Mouse (Mus musculus) liver, adult 2 months (tissue): ENCODE measurements around the gene Olfr1462. TPM values are rescaled to one million over a fixed set of nuclear protein-coding genes. Genes with fewer than 3 reads are reported as not detected.

Experiments used
- DNase-seq: peaks from one replicate; pipeline ENCODE4 v3.0.0-alpha.2; 2011; ENCODE audit warnings: low read depth, low spot score; ENCODE audit errors: extremely low read depth
- H3K27ac ChIP-seq: fragments of 200-500 bp; replicated peaks from 2 replicates; pipeline ENCODE4 v1.5.1; 2012; ENCODE audit warnings: low read depth, mild to moderate bottlenecking, control low read depth, inconsistent platforms, low read length; ENCODE audit not compliant: insufficient read depth
- H3K27me3 ChIP-seq: fragments of 200-500 bp; 2 replicates; pipeline ENCODE4 v1.6.1; 2012; ENCODE audit warnings: mild to moderate bottlenecking, moderate library complexity, low read length, inconsistent platforms; ENCODE audit not compliant: control insufficient read depth, insufficient read depth
- H3K36me3 ChIP-seq: fragments of 200-500 bp; 2 replicates; pipeline ENCODE4 v1.6.1; 2012; ENCODE audit warnings: low read length, inconsistent platforms; ENCODE audit not compliant: control insufficient read depth, insufficient read depth
- H3K4me1 ChIP-seq: fragments of 200-500 bp; 2 replicates; pipeline ENCODE4 v1.6.1; 2011; ENCODE audit warnings: low read length; ENCODE audit not compliant: control insufficient read depth, insufficient read depth
- H3K4me3 ChIP-seq: fragments of 200-500 bp; 2 replicates; pipeline ENCODE4 v1.5.1; 2011; ENCODE audit warnings: low read depth, mild to moderate bottlenecking, control low read depth, low read length, moderate library complexity; ENCODE audit not compliant: insufficient read depth
- H3K79me2 ChIP-seq: fragments of 200-500 bp; 2 replicates; pipeline ENCODE4 v1.6.1; 2012; ENCODE audit warnings: inconsistent platforms, mild to moderate bottlenecking, low read length, moderate library complexity; ENCODE audit not compliant: control insufficient read depth, insufficient read depth
- H3K9ac ChIP-seq: fragments of 200-500 bp; 2 replicates; pipeline ENCODE4 v1.6.1; 2012; ENCODE audit warnings: low read depth, mild to moderate bottlenecking, control low read depth, inconsistent platforms, low read length
- CTCF ChIP-seq: fragments of 200-500 bp; IDR thresholded peaks from 2 replicates; pipeline ENCODE4 v1.5.1; 2011; ENCODE audit warnings: low read depth, low read length, control low read depth
- POLR2A ChIP-seq: fragments of 200-500 bp; IDR thresholded peaks from 2 replicates; pipeline ENCODE4 v1.6.1; 2011; ENCODE audit warnings: low read length, control low read depth; ENCODE audit not compliant: insufficient read depth; ENCODE audit errors: extremely low read depth
- WGBS: fragments of 180-500 bp; shearing (Covaris S2); methylation state at CpG from one replicate; pipeline ENCODE4 v1.1.7; 2018; 5-methylcytosine and 5-hydroxymethylcytosine counted together
- polyA plus RNA-seq: library from polyadenylated mRNA; depleted of rRNA; stranded (reverse); fragments of >200 nt; gene quantifications from 2 replicates; pipeline ENCODE4 v1.2.3, GENCODE M21; 2012; rRNA removed
- total RNA-seq: library from RNA; depleted of rRNA; stranded (reverse); fragments of >200 nt; gene quantifications from 2 replicates; pipeline ENCODE4 v1.2.3, GENCODE M21; 2014; rRNA removed

The Olfr1462 gene
- total RNA-seq (not detected in 2 replicates), polyA plus RNA-seq (not detected in 2 replicates)

- Histone ChIP-seq H3K36me3 (no peaks in the 10 kb centered on the region), H3K27me3 (no peaks in the 10 kb centered on the region), H3K27ac (no peak within 1 kb of the TSS), H3K4me3 (no peak within 1 kb of the TSS), H3K4me1 (no peaks in the 10 kb centered on the region), H3K9ac (no peak within 1 kb of the TSS), H3K79me2 (no peaks in the 10 kb centered on the region)
- 67% methylated on average over 1 of the region's 1 CpGs for whole genome bisulfite sequencing
- DNase-seq: no peak
- TF ChIP-seq CTCF (no peak), POLR2A (no peak)
These were observed at the start of gene Olfr1462 for GRCm38 (mm10) chr19:13185434-13185833. TSS of gene Olfr1462 (plus strand) at chr19:13185734.

DNA sequence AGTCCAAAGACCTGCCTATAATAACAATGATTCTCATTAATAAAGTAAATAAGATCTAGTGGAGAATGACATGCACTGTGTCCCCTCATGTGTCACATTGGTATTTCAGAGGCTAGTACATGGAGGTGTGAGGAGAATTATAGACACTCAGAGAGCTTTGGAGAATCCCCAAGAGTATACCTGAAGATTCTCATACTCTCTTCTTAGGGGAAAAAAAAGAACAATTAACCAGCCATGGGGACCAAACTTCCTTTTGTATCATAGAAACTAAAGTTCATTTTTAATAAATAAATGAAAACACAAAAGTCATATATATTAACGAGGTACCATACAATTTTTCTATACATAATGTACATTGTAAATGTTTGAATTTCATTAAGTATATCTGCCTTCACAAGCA is 36.1 kb upstream of the Olfr1462 start, which contains the start of gene Olfr1459:
Olfr1459 (minus strand) TSS at position 101 of the 400 bp plus-strand sequence.
- H3K4me3 ChIP-seq: no peak within 1 kb of the TSS
- TF ChIP-seq POLR2A: no peak
- no peak for TF ChIP-seq CTCF
- H3K27ac ChIP-seq: no peak within 1 kb of the TSS
- no peak for DNase-seq
- no peaks in the 10 kb centered on the region for H3K36me3 ChIP-seq
- H3K27me3 ChIP-seq: no peaks in the 10 kb centered on the region
- no peaks in the 10 kb centered on the region for H3K4me1 ChIP-seq
- no peak within 1 kb of the TSS for H3K9ac ChIP-seq
- no peaks in the 10 kb centered on the region for H3K79me2 ChIP-seq
- 63% methylated on average over 1 of the region's 1 CpGs for WGBS

- H3K36me3 ChIP-seq: no peaks in the 10 kb centered on the region
- H3K79me2 ChIP-seq: no peaks in the 10 kb centered on the region
- TF ChIP-seq CTCF (no peak), POLR2A (no peak)
- no peak for DNase-seq
- H3K4me3 ChIP-seq: no peak within 1 kb of the TSS
- no peaks in the 10 kb centered on the region for H3K4me1 ChIP-seq
- WGBS: 55% methylated on average over 1 of the region's 1 CpGs
- H3K9ac ChIP-seq: no peak within 1 kb of the TSS
- no peaks in the 10 kb centered on the region for H3K27me3 ChIP-seq
- no peak within 1 kb of the TSS for H3K27ac ChIP-seq
These were observed 22.8 kb upstream of the Olfr1462 start, which contains the start of gene Olfr1461 for GRCm38 (mm10) chr19:13162700-13163099. TSS of gene Olfr1461 (plus strand) at chr19:13163000.

DNA sequence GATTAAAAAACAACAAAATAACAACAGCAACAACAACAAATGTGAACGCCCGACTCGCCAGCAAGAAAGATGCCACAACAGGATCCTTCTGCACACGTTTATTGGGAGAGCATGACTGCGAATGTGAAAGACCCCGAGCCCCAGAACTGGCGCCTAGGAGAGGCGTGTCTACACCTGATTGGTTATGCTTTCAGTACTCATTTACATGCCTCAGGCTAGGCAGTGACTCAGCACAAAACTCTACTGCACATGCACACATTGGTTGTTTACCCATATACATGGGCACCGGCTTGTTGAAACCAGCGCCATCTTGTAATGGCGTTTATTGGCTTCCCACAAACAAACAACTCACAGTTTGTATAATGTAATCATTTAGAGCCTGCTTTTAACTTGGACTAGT is 36.1 kb downstream of the Olfr1462 start:
- 85% methylated on average over 11 of the region's 11 CpGs for WGBS
- no peak for DNase-seq
- no peaks in the 10 kb centered on the region for H3K4me1 ChIP-seq
- no peaks in the 10 kb centered on the region for H3K79me2 ChIP-seq
- no peaks in the 10 kb centered on the region for H3K36me3 ChIP-seq
- no peak overlapping the region for H3K27ac ChIP-seq
- H3K4me3 ChIP-seq: no peak overlapping the region
- no peaks in the 10 kb centered on the region for H3K27me3 ChIP-seq
- no peak for TF ChIP-seq POLR2A
- no peak for TF ChIP-seq CTCF
- H3K9ac ChIP-seq: no peak overlapping the region

DNA sequence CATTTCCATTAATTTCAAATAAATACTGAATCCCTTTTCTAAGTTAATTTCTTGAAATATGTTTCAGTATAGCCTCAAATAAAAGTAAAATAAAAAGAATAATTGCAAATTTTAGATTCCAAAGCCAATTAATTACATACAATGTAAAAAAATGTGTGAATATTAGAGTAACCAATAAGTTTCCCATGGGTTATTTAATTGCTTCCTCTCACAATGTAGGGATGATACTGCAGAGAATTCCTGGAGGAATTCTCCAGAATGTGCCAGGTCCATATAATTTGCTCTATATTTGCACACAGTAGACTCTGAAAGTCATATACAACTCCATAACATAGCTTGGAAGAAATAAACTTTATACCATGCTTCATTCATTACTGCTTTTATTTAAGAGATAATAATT is 45.5 kb downstream of the Olfr1462 start, which contains the start of gene Olfr1463:
Olfr1463 (plus strand) TSS at position 301 of the 400 bp plus-strand sequence.
- Histone ChIP-seq H3K36me3 (no peaks in the 10 kb centered on the region), H3K27me3 (no peaks in the 10 kb centered on the region), H3K27ac (no peak within 1 kb of the TSS), H3K4me1 (no peaks in the 10 kb centered on the region), H3K4me3 (no peak within 1 kb of the TSS), H3K9ac (no peak within 1 kb of the TSS), H3K79me2 (no peaks in the 10 kb centered on the region)
- DNase-seq: no peak
- TF ChIP-seq POLR2A (no peak), CTCF (no peak)

Other genes with a start within 250 kb of the Olfr1462 start
- gene Olfr1450, start 235.5 kb upstream of the Olfr1462 start, total RNA-seq: not detected in 2 replicates
- not detected in 2 replicates for gene Olfr1450, start 235.5 kb upstream of the Olfr1462 start, polyA plus RNA-seq
- not detected in 2 replicates for gene Olfr1451, start 190.7 kb upstream of the Olfr1462 start, total RNA-seq
- not detected in 2 replicates for gene Olfr1451, start 190.7 kb upstream of the Olfr1462 start, polyA plus RNA-seq
- gene Olfr1453, start 157.4 kb upstream of the Olfr1462 start, total RNA-seq: not detected in 2 replicates
- gene Olfr1453, start 157.4 kb upstream of the Olfr1462 start, polyA plus RNA-seq: not detected in 2 replicates
- not detected in 2 replicates for gene Olfr1454, start 125.1 kb upstream of the Olfr1462 start, total RNA-seq
- gene Olfr1454, start 125.1 kb upstream of the Olfr1462 start, polyA plus RNA-seq: not detected in 2 replicates
- not detected in 2 replicates for gene Olfr1457, start 87.8 kb upstream of the Olfr1462 start, total RNA-seq
- not detected in 2 replicates for gene Olfr1457, start 87.8 kb upstream of the Olfr1462 start, polyA plus RNA-seq
- gene Olfr1458, start 79.0 kb upstream of the Olfr1462 start, total RNA-seq: not detected in 2 replicates
- not detected in 2 replicates for gene Olfr1458, start 79.0 kb upstream of the Olfr1462 start, polyA plus RNA-seq
- gene Olfr1459, start 36.2 kb upstream of the Olfr1462 start, total RNA-seq: not detected in 2 replicates
- gene Olfr1459, start 36.2 kb upstream of the Olfr1462 start, polyA plus RNA-seq: not detected in 2 replicates
- not detected in 2 replicates for gene Olfr1461, start 22.7 kb upstream of the Olfr1462 start, total RNA-seq
- not detected in 2 replicates for gene Olfr1461, start 22.7 kb upstream of the Olfr1462 start, polyA plus RNA-seq
- not detected in 2 replicates for gene Olfr1463, start 45.6 kb downstream of the Olfr1462 start, total RNA-seq
- gene Olfr1463, start 45.6 kb downstream of the Olfr1462 start, polyA plus RNA-seq: not detected in 2 replicates
- not detected in 2 replicates for gene Olfr1465, start 129.8 kb downstream of the Olfr1462 start, total RNA-seq
- gene Olfr1465, start 129.8 kb downstream of the Olfr1462 start, polyA plus RNA-seq: not detected in 2 replicates
- not detected in 2 replicates for gene Olfr1466, start 153.1 kb downstream of the Olfr1462 start, total RNA-seq
- gene Olfr1466, start 153.1 kb downstream of the Olfr1462 start, polyA plus RNA-seq: not detected in 2 replicates
- gene Olfr1467, start 176.5 kb downstream of the Olfr1462 start, total RNA-seq: not detected in 2 replicates
- not detected in 2 replicates for gene Olfr1467, start 176.5 kb downstream of the Olfr1462 start, polyA plus RNA-seq
- not detected in 2 replicates for gene Olfr1469, start 222.1 kb downstream of the Olfr1462 start, total RNA-seq
- not detected in 2 replicates for gene Olfr1469, start 222.1 kb downstream of the Olfr1462 start, polyA plus RNA-seq